Mouse (Mus musculus): ENCODE data around the gene Cacna1g. TPM values are rescaled to one million over a fixed set of nuclear protein-coding genes. Genes with fewer than 3 reads are reported as not detected.
A peak's percentile ranks its signal among the peaks of the same experiment; 100 is the strongest.

The Cacna1g gene
- 18.4 and 21.2 TPM in 2 replicates for polyA plus RNA-seq (2015; fragmentation: Nextera tagmentation; extraction: Ambion mirVana)

DNA sequence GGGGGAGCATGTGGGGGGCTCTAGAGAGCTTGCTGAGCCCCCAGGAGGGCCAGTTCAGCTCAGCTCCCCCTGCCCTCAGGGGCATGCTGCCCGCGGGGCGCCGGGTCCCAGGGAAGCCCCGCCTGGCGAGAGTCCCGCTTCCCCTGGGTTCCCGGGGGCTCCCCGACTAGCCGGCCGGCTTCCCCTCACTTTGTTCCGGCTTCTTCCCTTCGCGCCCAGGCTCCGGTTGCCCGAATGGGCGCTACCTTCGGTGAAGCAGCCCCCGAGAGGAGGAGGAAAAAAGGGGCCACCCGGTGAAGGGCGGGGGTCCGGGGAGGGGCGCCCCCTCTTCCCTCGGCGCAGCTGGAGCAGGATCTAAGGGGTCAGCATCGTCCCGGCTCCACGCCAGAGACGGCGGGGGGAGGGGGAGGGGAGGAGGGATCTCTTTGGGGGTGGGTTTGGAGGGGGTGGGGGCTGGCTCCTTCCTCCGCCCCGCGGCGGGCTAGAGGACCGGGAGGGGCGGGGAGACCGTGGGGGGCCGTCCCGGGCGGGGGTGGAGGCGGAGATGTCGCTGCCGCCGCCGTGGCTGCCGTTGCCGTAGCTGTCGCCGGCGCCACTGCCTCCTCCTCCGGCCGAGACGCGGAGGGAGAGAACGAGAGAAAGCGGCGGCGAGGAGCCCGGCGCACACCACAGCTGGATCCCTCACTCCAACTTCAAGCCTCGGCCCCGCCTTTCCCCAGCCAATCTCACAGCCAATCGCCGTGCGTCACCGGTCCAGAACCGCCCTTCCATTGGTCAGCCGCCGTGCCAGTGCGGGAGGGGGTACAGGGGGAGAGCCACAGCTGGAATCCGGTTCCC lies at the start of gene Cacna1g:
TSS of gene Cacna1g (minus strand) at position 492 of the 837 bp plus-strand sequence.
- Histone ChIP-seq H3K9ac (ENCODE audit: low read depth, low read length) (peak within 1 kb of the TSS; percentile 96), H3K27me3 (ENCODE audit: control insufficient read depth, insufficient read depth, low read depth, low read length) (no peaks in the 10 kb centered on the region), H3K9me3 (replicated peaks; ENCODE audit: control insufficient read depth, low read length, poor library complexity, severe bottlenecking) (no peaks in the 10 kb centered on the region), H3K27ac (ENCODE audit: low read length) (peak within 1 kb of the TSS; percentile 84), H3K4me3 (ENCODE audit: low read depth, low read length) (peak within 1 kb of the TSS; percentile 77), H3K36me3 (ENCODE audit: control insufficient read depth, insufficient read depth, low read length) (no peaks in the 10 kb centered on the region), H3K4me2 (ENCODE audit: low read length) (peak within 1 kb of the TSS; percentile 82), H3K4me1 (ENCODE audit: control insufficient read depth, insufficient read depth, low read length) (peaks cover 39% of the 10 kb centered on the region)
- peak; percentile 89 for ATAC-seq
- under 1% methylated on average over 25 of the region's 71 CpGs for WGBS

DNA sequence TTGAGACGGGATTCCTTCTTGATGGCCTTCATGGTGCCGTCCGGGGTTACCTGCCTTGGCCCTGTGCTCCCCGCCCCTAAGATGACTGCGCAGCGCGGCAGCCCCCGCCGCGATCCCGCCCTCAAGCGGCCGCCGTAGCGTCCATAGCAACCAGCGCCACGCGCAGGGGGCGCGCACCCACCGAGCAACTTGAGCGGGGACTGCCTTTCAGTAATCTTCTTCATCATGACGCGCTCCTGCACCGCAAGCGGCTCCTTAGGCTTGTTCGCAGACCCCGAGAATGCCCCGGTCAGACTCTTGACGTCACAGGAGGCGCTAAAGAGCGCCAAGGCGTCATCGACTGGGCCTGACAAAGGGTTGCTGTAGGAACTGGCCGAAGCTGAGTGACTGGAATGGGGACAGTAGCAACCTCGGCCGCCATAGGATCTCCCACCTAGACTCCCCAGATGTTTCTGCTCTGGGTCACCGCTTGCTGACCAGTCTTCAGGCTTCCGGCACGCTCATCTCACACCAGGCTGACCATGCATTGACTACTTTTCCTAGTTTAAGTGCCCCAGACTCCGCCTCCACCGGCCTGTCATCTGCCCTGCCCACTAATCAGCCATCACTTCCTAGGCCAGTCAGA lies 47.3 kb upstream of the Cacna1g start, which contains the start of gene Mycbpap:
TSS of gene Mycbpap (minus strand) at position 524 of the 625 bp plus-strand sequence.
- 1% methylated on average over 42 of the region's 42 CpGs for WGBS
- peak; percentile 81 for ATAC-seq
- 0 out of 2 replicates have a peak within 1 kb of the TSS, but pooled peaks have one; percentile 29 for H3K27ac ChIP-seq (ENCODE audit: low read length)

DNA sequence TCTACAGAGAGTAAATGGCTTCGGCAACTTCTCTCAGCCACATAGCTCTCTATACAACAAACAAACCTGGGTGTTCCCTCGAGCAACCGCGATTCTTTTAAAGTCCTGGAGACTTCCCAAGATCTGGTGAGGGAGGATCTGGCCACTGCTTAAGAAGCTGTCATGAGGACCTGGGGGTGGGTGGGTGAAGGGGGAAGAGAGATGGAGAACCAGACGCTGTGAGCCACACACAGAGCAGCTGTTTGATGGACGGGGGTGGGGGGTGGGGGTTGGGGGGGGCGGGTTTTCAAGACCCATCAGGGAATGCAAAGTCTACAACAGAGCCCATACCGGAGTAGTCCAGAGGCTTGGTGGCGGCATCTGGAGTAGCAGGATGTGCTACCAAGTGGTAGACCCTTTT lies 39.5 kb upstream of the Cacna1g start:
- Histone ChIP-seq H3K4me2 (ENCODE audit: low read length) (no peak overlapping the region), H3K9me3 (replicated peaks; ENCODE audit: control insufficient read depth, low read length, poor library complexity, severe bottlenecking) (no peaks in the 10 kb centered on the region), H3K36me3 (ENCODE audit: control insufficient read depth, insufficient read depth, low read length) (no peaks in the 10 kb centered on the region), H3K4me3 (ENCODE audit: low read depth, low read length) (no peak overlapping the region), H3K27me3 (ENCODE audit: control insufficient read depth, insufficient read depth, low read depth, low read length) (no peaks in the 10 kb centered on the region), H3K4me1 (ENCODE audit: control insufficient read depth, insufficient read depth, low read length) (no peaks in the 10 kb centered on the region), H3K9ac (ENCODE audit: low read depth, low read length) (no peak overlapping the region), H3K27ac (ENCODE audit: low read length) (no peak overlapping the region)
- no peak for ATAC-seq
- 79% methylated on average over 7 of the region's 9 CpGs for WGBS

More for the DNA sequence above, 47.3 kb upstream of the Cacna1g start, which contains the start of gene Mycbpap:
- Histone ChIP-seq H3K4me1 (ENCODE audit: control insufficient read depth, insufficient read depth, low read length) (peaks cover 11% of the 10 kb centered on the region; the same call in 1 of the 2 replicates), H3K36me3 (ENCODE audit: control insufficient read depth, insufficient read depth, low read length) (no peaks in the 10 kb centered on the region), H3K4me2 (ENCODE audit: low read length) (peak within 1 kb of the TSS; percentile 89), H3K9ac (ENCODE audit: low read depth, low read length) (peak within 1 kb of the TSS; percentile 69), H3K9me3 (replicated peaks; ENCODE audit: control insufficient read depth, low read length, poor library complexity, severe bottlenecking) (no peaks in the 10 kb centered on the region), H3K4me3 (ENCODE audit: low read depth, low read length) (peak within 1 kb of the TSS; percentile 54), H3K27me3 (ENCODE audit: control insufficient read depth, insufficient read depth, low read depth, low read length) (no peaks in the 10 kb centered on the region; the same call in 1 of the 2 replicates)

DNA sequence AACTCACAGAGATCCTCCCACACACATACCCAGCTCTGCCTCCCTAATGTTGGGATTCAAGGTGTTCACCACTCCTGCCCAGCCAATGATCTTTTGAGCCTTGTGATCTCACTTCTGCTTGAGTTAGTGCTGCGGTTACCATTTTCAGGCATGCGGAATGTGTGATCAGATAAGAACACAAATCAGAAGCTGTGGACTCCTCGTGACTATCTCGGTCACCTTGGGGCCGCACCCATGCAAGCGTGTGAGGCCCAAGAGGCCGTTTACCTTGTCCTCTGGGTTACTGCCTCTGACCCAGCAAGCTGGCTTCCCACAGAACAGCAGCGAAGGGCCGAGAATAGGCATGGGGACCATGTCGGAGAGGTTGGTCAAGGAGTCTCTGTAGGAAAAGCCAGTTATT lies 35.0 kb upstream of the Cacna1g start:
- 94% methylated on average over 10 of the region's 10 CpGs for WGBS
- Histone ChIP-seq H3K9ac (ENCODE audit: low read depth, low read length) (no peak overlapping the region), H3K4me3 (ENCODE audit: low read depth, low read length) (no peak overlapping the region), H3K27me3 (ENCODE audit: control insufficient read depth, insufficient read depth, low read depth, low read length) (no peaks in the 10 kb centered on the region), H3K27ac (ENCODE audit: low read length) (no peak overlapping the region), H3K4me2 (ENCODE audit: low read length) (no peak overlapping the region), H3K4me1 (ENCODE audit: control insufficient read depth, insufficient read depth, low read length) (no peaks in the 10 kb centered on the region), H3K36me3 (ENCODE audit: control insufficient read depth, insufficient read depth, low read length) (no peaks in the 10 kb centered on the region), H3K9me3 (replicated peaks; ENCODE audit: control insufficient read depth, low read length, poor library complexity, severe bottlenecking) (no peaks in the 10 kb centered on the region)
- no peak for ATAC-seq

DNA sequence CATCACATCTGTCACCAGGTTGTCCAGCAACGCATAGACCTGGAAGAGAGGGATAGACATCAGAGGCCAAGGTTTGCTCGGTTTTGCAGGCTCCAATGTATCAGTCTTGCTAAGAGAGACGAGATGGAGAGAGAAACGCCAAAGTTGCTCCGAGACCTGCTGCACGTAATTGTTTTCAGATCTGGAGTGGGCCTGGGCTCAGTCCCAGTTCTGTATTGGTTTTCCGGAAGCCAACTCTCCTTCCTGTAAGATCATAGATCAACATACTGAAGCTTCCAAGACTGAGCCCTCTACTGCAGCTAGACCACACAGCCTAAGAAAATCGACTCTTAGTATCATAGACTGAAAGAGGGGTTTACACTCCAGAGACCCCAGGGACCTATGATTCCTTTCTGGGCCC lies 27.5 kb upstream of the Cacna1g start:
- Histone ChIP-seq H3K4me2 (ENCODE audit: low read length) (no peak overlapping the region), H3K27ac (ENCODE audit: low read length) (no peak overlapping the region), H3K4me3 (ENCODE audit: low read depth, low read length) (no peak overlapping the region), H3K36me3 (ENCODE audit: control insufficient read depth, insufficient read depth, low read length) (no peaks in the 10 kb centered on the region), H3K4me1 (ENCODE audit: control insufficient read depth, insufficient read depth, low read length) (peaks cover 17% of the 10 kb centered on the region), H3K9ac (ENCODE audit: low read depth, low read length) (no peak overlapping the region), H3K27me3 (ENCODE audit: control insufficient read depth, insufficient read depth, low read depth, low read length) (peaks cover 5% of the 10 kb centered on the region; the same call in 1 of the 2 replicates), H3K9me3 (replicated peaks; ENCODE audit: control insufficient read depth, low read length, poor library complexity, severe bottlenecking) (no peaks in the 10 kb centered on the region)
- no peak for ATAC-seq
- WGBS, result 91% methylated on average over 8 of the region's 8 CpGs

DNA sequence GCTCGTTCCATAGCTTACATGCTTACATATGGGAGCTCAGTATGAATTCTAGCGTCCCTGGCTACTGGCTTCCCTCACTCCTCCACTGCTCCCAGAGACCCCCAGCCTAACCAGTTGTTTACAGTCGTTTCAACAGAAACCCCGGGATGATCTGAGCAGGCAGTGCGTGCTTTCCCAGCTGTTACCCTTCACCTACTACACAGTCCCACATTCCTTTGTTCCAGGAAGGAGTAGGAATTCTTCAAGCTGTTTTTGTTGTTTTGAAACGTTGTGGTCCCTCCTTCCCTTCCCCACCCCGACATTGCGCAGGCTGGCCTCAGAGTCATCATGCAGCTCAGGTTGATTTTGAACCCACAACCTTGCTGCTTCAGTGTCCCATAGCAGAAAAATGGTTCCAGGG lies 26.4 kb upstream of the Cacna1g start:
- WGBS, result 31% methylated on average over 8 of the region's 8 CpGs
- Histone ChIP-seq H3K4me2 (ENCODE audit: low read length) (no peak overlapping the region), H3K36me3 (ENCODE audit: control insufficient read depth, insufficient read depth, low read length) (no peaks in the 10 kb centered on the region)

DNA sequence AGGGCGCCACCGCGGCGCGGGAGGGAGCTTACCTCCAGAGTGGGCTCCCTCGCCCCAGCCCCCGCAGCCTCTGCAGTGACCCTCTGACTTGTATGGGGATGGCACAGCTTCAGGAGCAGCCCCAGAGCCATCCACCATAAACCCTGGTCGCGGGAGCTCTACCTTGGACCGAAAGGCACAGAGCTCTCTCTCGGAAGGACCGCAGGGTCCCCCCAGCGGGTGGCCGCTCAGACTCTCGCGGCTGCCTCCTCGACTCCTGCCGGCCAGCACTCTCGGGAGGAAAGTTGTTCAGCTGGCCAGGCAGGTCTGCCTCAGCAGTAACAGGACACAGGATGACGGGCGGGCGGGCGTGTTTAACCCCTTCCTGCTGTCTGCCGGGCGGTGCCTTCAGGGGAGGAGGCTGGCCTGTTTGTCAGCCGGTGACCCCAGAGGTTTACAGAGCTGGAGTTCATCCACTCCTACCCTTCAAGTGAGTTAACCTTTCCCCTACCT lies 25.7 kb upstream of the Cacna1g start, which contains the start of gene Epn3:
TSS of gene Epn3 (minus strand) at position 314 of the 492 bp plus-strand sequence.
- H3K27me3 ChIP-seq (ENCODE audit: control insufficient read depth, insufficient read depth, low read depth, low read length), result peaks cover 5% of the 10 kb centered on the region; the same call in 1 of the 2 replicates
- H3K4me2 ChIP-seq (ENCODE audit: low read length), result peak within 1 kb of the TSS; percentile 55
- no peaks in the 10 kb centered on the region for H3K36me3 ChIP-seq (ENCODE audit: control insufficient read depth, insufficient read depth, low read length)
- H3K27ac ChIP-seq (ENCODE audit: low read length), result no peak within 1 kb of the TSS
- ATAC-seq, result peak; percentile 40; the same call in 1 of the 2 replicates
- under 1% methylated on average over 21 of the region's 26 CpGs for WGBS
- H3K4me3 ChIP-seq (ENCODE audit: low read depth, low read length), result peak within 1 kb of the TSS; percentile 25
- peaks cover 17% of the 10 kb centered on the region for H3K4me1 ChIP-seq (ENCODE audit: control insufficient read depth, insufficient read depth, low read length)
- peak within 1 kb of the TSS; percentile 53 for H3K9ac ChIP-seq (ENCODE audit: low read depth, low read length)
- H3K9me3 ChIP-seq (replicated peaks; ENCODE audit: control insufficient read depth, low read length, poor library complexity, severe bottlenecking), result no peaks in the 10 kb centered on the region

More for the DNA sequence above, 26.4 kb upstream of the Cacna1g start:
- Histone ChIP-seq H3K9ac (ENCODE audit: low read depth, low read length) (no peak overlapping the region), H3K9me3 (replicated peaks; ENCODE audit: control insufficient read depth, low read length, poor library complexity, severe bottlenecking) (no peaks in the 10 kb centered on the region), H3K4me3 (ENCODE audit: low read depth, low read length) (no peak overlapping the region), H3K27me3 (ENCODE audit: control insufficient read depth, insufficient read depth, low read depth, low read length) (peaks cover 5% of the 10 kb centered on the region; the same call in 1 of the 2 replicates), H3K4me1 (ENCODE audit: control insufficient read depth, insufficient read depth, low read length) (peaks cover 17% of the 10 kb centered on the region), H3K27ac (ENCODE audit: low read length) (no peak overlapping the region)
- ATAC-seq, result no peak

DNA sequence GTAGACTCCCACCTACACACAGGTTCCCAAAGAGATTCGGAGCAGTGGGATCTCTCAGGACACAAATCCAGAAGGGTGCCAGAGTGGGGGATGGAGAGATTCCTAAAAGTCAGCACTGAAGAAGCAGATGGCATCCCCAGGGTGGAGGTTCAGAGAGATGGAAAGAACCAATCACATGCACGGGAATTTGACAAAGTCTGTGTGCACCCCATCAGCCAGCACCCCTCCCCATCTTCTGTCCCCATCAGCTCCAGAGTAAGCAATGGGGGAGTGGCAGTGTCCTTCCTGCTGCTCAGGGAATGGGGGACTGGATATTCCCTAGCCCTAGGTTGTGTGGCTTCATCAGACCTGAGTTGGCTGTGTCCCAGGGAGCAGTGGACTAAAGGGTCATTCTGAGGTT lies 25.0 kb upstream of the Cacna1g start:
- Histone ChIP-seq H3K4me3 (ENCODE audit: low read depth, low read length) (no peak overlapping the region), H3K4me1 (ENCODE audit: control insufficient read depth, insufficient read depth, low read length) (peaks cover 17% of the 10 kb centered on the region), H3K36me3 (ENCODE audit: control insufficient read depth, insufficient read depth, low read length) (no peaks in the 10 kb centered on the region), H3K9me3 (replicated peaks; ENCODE audit: control insufficient read depth, low read length, poor library complexity, severe bottlenecking) (no peaks in the 10 kb centered on the region), H3K4me2 (ENCODE audit: low read length) (peak overlapping the region; percentile 28), H3K27me3 (ENCODE audit: control insufficient read depth, insufficient read depth, low read depth, low read length) (peaks cover 5% of the 10 kb centered on the region; the same call in 1 of the 2 replicates), H3K9ac (ENCODE audit: low read depth, low read length) (no peak overlapping the region), H3K27ac (ENCODE audit: low read length) (no peak overlapping the region)
- ATAC-seq, result no peak
- 9% methylated on average over 2 of the region's 2 CpGs for WGBS

Data from midbrain, embryonic 16.5 days (tissue).